Mouse (Mus musculus) heart, postnatal 0 days (tissue): ENCODE data around the gene Wasf2.

Source experiments
- CTCF ChIP-seq: IDR thresholded peaks from 2 replicates; pipeline ENCODE4 v1.5.1; 2016; ENCODE audit warnings: antibody characterized with exemption, control low read depth, low read depth
- EP300 ChIP-seq: IDR thresholded peaks from 2 replicates; pipeline ENCODE4 v1.6.1; 2016; ENCODE audit warnings: antibody characterized with exemption, low read depth

GRCm38 (mm10) chr4:133103525-133104193 is 26.6 kb upstream of the Wasf2 start:
- TF ChIP-seq CTCF (no peak), EP300 (no peak)
